Mouse (Mus musculus): ENCODE results near the gene Sugp2.

Sugp2 gene

GRCm38 (mm10) chr8:70279266-70279665 lies 45.2 kb downstream of the Sugp2 start:
- DNase-seq (ENCODE audit: low read depth, low spot score) = peak; percentile 44

- no peak for DNase-seq (ENCODE audit: low read depth, low spot score)
Observed at GRCm38 (mm10) chr8:70281001-70281400, 47.0 kb downstream of the Sugp2 start.

- DNase-seq (ENCODE audit: low read depth, low spot score) = peak; percentile 89
Observed at GRCm38 (mm10) chr8:70282603-70283135, 48.6 kb downstream of the Sugp2 start, which contains the start of gene Homer3. Gene Homer3 (plus strand): TSS chr8:70282827.

GRCm38 (mm10) chr8:70283136-70284077 lies 49.4 kb downstream of the Sugp2 start:
- no peak for DNase-seq (ENCODE audit: low read depth, low spot score)

- DNase-seq (ENCODE audit: low read depth, low spot score) = no peak
Observed at GRCm38 (mm10) chr8:70284421-70284820, 50.4 kb downstream of the Sugp2 start.

- no peak for DNase-seq (ENCODE audit: low read depth, low spot score)
Observed at GRCm38 (mm10) chr8:70285304-70285703, 51.3 kb downstream of the Sugp2 start.

GRCm38 (mm10) chr8:70286737-70287136 lies 52.7 kb downstream of the Sugp2 start:
- DNase-seq (ENCODE audit: low read depth, low spot score) = no peak

- DNase-seq (ENCODE audit: low read depth, low spot score) = peak; percentile 41
Observed at GRCm38 (mm10) chr8:70293988-70294405, 60.0 kb downstream of the Sugp2 start.

GRCm38 (mm10) chr8:70300881-70301280 lies 66.9 kb downstream of the Sugp2 start:
- DNase-seq (ENCODE audit: low read depth, low spot score) = no peak

- peak; percentile 98 for DNase-seq (ENCODE audit: low read depth, low spot score)
Observed at GRCm38 (mm10) chr8:70302358-70302890, 68.4 kb downstream of the Sugp2 start, which contains the start of the genes Ddx49 and Cope. Gene Ddx49 (minus strand): TSS chr8:70302489. Gene Cope (plus strand): TSS chr8:70302518.

GRCm38 (mm10) chr8:70302901-70303300 lies 68.9 kb downstream of the Sugp2 start:
- DNase-seq (ENCODE audit: low read depth, low spot score) = no peak

- DNase-seq (ENCODE audit: low read depth, low spot score) = peak; percentile 36
Observed at GRCm38 (mm10) chr8:70309311-70309710, 75.3 kb downstream of the Sugp2 start.

- DNase-seq (ENCODE audit: low read depth, low spot score) = no peak
Observed at GRCm38 (mm10) chr8:70313399-70313798, 79.4 kb downstream of the Sugp2 start.

- DNase-seq (ENCODE audit: low read depth, low spot score) = peak; percentile 88
Observed at GRCm38 (mm10) chr8:70315624-70316510, 81.8 kb downstream of the Sugp2 start, which contains the start of gene Cers1. Gene Cers1 (plus strand): TSS chr8:70315775.

GRCm38 (mm10) chr8:70316511-70317504 lies 82.8 kb downstream of the Sugp2 start:
- peak; percentile 97 for DNase-seq (ENCODE audit: low read depth, low spot score)

GRCm38 (mm10) chr8:70317872-70318271 lies 83.8 kb downstream of the Sugp2 start:
- no peak for DNase-seq (ENCODE audit: low read depth, low spot score)

GRCm38 (mm10) chr8:70323716-70324115 lies 89.7 kb downstream of the Sugp2 start:
- no peak for DNase-seq (ENCODE audit: low read depth, low spot score)

- DNase-seq (ENCODE audit: low read depth, low spot score) = peak; percentile 39
Observed at GRCm38 (mm10) chr8:70327512-70327911, 93.5 kb downstream of the Sugp2 start.

- peak; percentile 51 for DNase-seq (ENCODE audit: low read depth, low spot score)
Observed at GRCm38 (mm10) chr8:70329124-70329834, 95.3 kb downstream of the Sugp2 start, which contains the start of gene Gdf1. Gene Gdf1 (plus strand): TSS chr8:70329817.
